Mouse (Mus musculus) kidney, postnatal 14 days (tissue): ENCODE measurements at regions not wholly inside any gene's neighbourhood (a gene's known extent, or its start where the extent isn't known, plus 50 kb on each side); places are given as distances from the start of the nearest gene placed in this dataset.

ENCODE experiments used
- DNase-seq: peaks from one replicate; pipeline ENCODE4 v3.0.0; 2022; ENCODE audit warnings: mixed read lengths

GRCm38 (mm10) chr5:106392213-106392612, 65.8 kb downstream of the Barhl2 start:
- DNase-seq = no peak

- no peak for DNase-seq
Measured at GRCm38 (mm10) chr5:106386621-106387020, 71.3 kb downstream of the Barhl2 start.

- no peak for DNase-seq
Measured at GRCm38 (mm10) chr5:106385838-106386237, 72.1 kb downstream of the Barhl2 start.

GRCm38 (mm10) chr5:106385219-106385618, 72.7 kb downstream of the Barhl2 start:
- DNase-seq = no peak

GRCm38 (mm10) chr5:106384138-106384770, 73.7 kb downstream of the Barhl2 start:
- no peak for DNase-seq

- no peak for DNase-seq
Measured at GRCm38 (mm10) chr5:106381919-106382318, 76.0 kb downstream of the Barhl2 start.

- no peak for DNase-seq
Measured at GRCm38 (mm10) chr5:106380631-106381285, 77.2 kb downstream of the Barhl2 start.

GRCm38 (mm10) chr5:106376781-106377525, 81.0 kb downstream of the Barhl2 start:
- DNase-seq = no peak

GRCm38 (mm10) chr5:106367831-106368230, 90.1 kb downstream of the Barhl2 start:
- no peak for DNase-seq

GRCm38 (mm10) chr5:106367312-106367711, 90.7 kb downstream of the Barhl2 start:
- no peak for DNase-seq

GRCm38 (mm10) chr5:106366006-106366405, 92.0 kb downstream of the Barhl2 start:
- no peak for DNase-seq

GRCm38 (mm10) chr5:106365094-106365493, 92.9 kb downstream of the Barhl2 start:
- no peak for DNase-seq

GRCm38 (mm10) chr5:106351348-106351747, 106.6 kb downstream of the Barhl2 start:
- DNase-seq = no peak

- no peak for DNase-seq
Measured at GRCm38 (mm10) chr5:106349851-106350515, 108.0 kb downstream of the Barhl2 start.

- DNase-seq = no peak
Measured at GRCm38 (mm10) chr5:106344308-106344707, 113.7 kb downstream of the Barhl2 start.

- DNase-seq = no peak
Measured at GRCm38 (mm10) chr5:106343601-106344000, 114.4 kb downstream of the Barhl2 start.

GRCm38 (mm10) chr5:106341361-106341760, 116.6 kb downstream of the Barhl2 start:
- no peak for DNase-seq

GRCm38 (mm10) chr5:106335639-106336038, 122.3 kb downstream of the Barhl2 start:
- no peak for DNase-seq

- no peak for DNase-seq
Measured at GRCm38 (mm10) chr5:106327592-106328150, 130.3 kb downstream of the Barhl2 start.

GRCm38 (mm10) chr5:106322574-106323215, 135.3 kb downstream of the Barhl2 start:
- no peak for DNase-seq

GRCm38 (mm10) chr5:106321426-106321825, 136.5 kb downstream of the Barhl2 start:
- DNase-seq = peak; percentile 53

- no peak for DNase-seq
Measured at GRCm38 (mm10) chr5:106321023-106321422, 136.9 kb downstream of the Barhl2 start.
